Mouse (Mus musculus): Measurements from ENCODE around the gene Sh3bgrl.

DNA sequence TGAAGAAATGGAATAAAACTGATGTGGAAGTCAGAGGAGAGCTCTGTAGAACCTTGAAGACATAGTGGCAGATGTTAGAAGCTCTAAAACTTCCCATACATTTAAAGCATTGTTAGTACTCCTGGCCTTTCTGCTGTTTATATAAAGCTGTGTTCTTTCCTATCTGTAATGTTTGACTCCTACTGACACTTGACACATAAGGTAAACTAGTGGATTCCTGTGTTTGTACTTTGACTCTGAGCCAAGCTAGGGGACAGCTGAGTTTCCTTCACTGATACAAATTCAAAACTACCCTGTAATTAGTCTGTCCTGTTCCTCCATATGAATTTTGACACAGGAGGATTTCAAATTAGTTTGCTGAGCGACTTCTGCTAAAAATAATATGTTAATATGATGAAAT, 27.5 kb downstream of the Sh3bgrl start:
- TF ChIP-seq CTCF (IDR thresholded peaks at IDR 0.05; ENCODE audit: low read depth) (no peak), EP300 (IDR thresholded peaks at IDR 0.05; ENCODE audit: low read depth) (no peak)
